Mouse (Mus musculus) megakaryocyte, embryonic 14.5 days (primary cell): Measurements from ENCODE around the gene Psap. TPM values are rescaled to one million over a fixed set of nuclear protein-coding genes. Genes with fewer than 3 reads are reported as not detected.
A peak's percentile ranks its signal among the peaks of the same experiment; 100 is the strongest.

Source experiments
- H3K27me3 ChIP-seq: replicated peaks from 2 replicates; pipeline ENCODE3; 2012; ENCODE audit warnings: inconsistent platforms
- H3K36me3 ChIP-seq: replicated peaks from 2 replicates; pipeline ENCODE3; 2012; ENCODE audit warnings: low read length, inconsistent platforms, mixed read lengths
- H3K4me1 ChIP-seq: 2 replicates; pipeline ENCODE4 v1.6.1; 2012; ENCODE audit warnings: inconsistent platforms
- H3K4me3 ChIP-seq: replicated peaks from 2 replicates; pipeline ENCODE3; 2012; ENCODE audit warnings: moderate library complexity, mild to moderate bottlenecking, inconsistent platforms
- H3K9me3 ChIP-seq: 2 replicates; pipeline ENCODE4 v1.6.1; 2012; ENCODE audit warnings: inconsistent platforms
- FLI1 ChIP-seq: IDR thresholded peaks from 2 replicates; pipeline ENCODE4 v1.6.1; 2012; ENCODE audit warnings: low read length, inconsistent platforms, mixed read lengths
- GATA1 ChIP-seq: IDR thresholded peaks from 3 replicates; pipeline ENCODE4 v1.6.1; 2012; ENCODE audit warnings: mixed read lengths, low read length, inconsistent platforms, borderline replicate concordance
- polyA plus RNA-seq: library from polyadenylated mRNA; stranded (reverse); fragments of >175 nt; gene quantifications from 2 replicates; pipeline ENCODE4 v1.2.3, GENCODE M21; 2012; ENCODE audit warnings: low replicate concordance; ENCODE audit not compliant: insufficient read depth

Gene Psap
- polyA plus RNA-seq, 1 experiment, result 417 TPM

- H3K36me3 ChIP-seq, result peaks cover 52% of the 10 kb centered on the region
- peak overlapping the region; percentile 95 for H3K4me3 ChIP-seq
- no peaks in the 10 kb centered on the region for H3K9me3 ChIP-seq
- H3K27me3 ChIP-seq, result no peaks in the 10 kb centered on the region
- peaks cover 90% of the 10 kb centered on the region for H3K4me1 ChIP-seq
- TF ChIP-seq FLI1, result no peak
- no peak for TF ChIP-seq GATA1
These were observed 74.5 kb downstream of the Psap start for GRCm38 (mm10) chr10:60351761-60352455.

Other genes starting within 250 kb of the Psap start
- gene Spock2, start 171.4 kb upstream of the Psap start, polyA plus RNA-seq, result 3.1 and 5.4 TPM in 2 replicates
- gene Chst3, start 58.4 kb upstream of the Psap start, polyA plus RNA-seq, result not detected in 2 replicates
- gene Vsir, start 69.2 kb downstream of the Psap start, polyA plus RNA-seq, result 29.9 and 107 TPM in 2 replicates
- gene Gm17455, start 122.1 kb downstream of the Psap start, polyA plus RNA-seq, result 0.44 TPM in 1 of 2 replicates, not detected in the other